Mouse (Mus musculus) embryonic facial prominence, embryonic 11.5 days (tissue): Measurements from ENCODE around the gene Enthd1. TPM values are rescaled to one million over a fixed set of nuclear protein-coding genes. Genes with fewer than 3 reads are reported as not detected.
"Not testable (repeated sequence)": the region's sequence is repeated elsewhere in the genome, so short reads cannot be mapped to it uniquely, and the experiment has no call there.

ENCODE experiments used
- ATAC-seq: fragments of 200-750 bp; cut with Nextera tagmentation; replicated peaks from 2 replicates; pipeline ENCODE4 v1.8.0; 2017; ENCODE audit warnings: low read depth; ENCODE audit not compliant: insufficient number of reproducible peaks, low FRiP score, low TSS enrichment
- DNase-seq: peaks from one replicate; pipeline ENCODE4 v3.0.0-alpha.2; 2015; ENCODE audit warnings: low spot score
- H3K27ac ChIP-seq: fragments of 300-500 bp; sonication (generic); replicated peaks from 2 replicates; pipeline ENCODE4 v1.5.1; 2014; ENCODE audit warnings: mild to moderate bottlenecking, low read depth, low read length, control low read depth
- H3K27me3 ChIP-seq: fragments of 300-500 bp; sonication (generic); 2 replicates; pipeline ENCODE4 v1.6.1; 2014; ENCODE audit warnings: mild to moderate bottlenecking, low read length, moderate library complexity, mixed read lengths; ENCODE audit not compliant: control insufficient read depth, insufficient read depth
- H3K36me3 ChIP-seq: fragments of 300-500 bp; sonication (generic); replicated peaks from 2 replicates; pipeline ENCODE4 v1.6.1; 2014; ENCODE audit warnings: low read depth, mild to moderate bottlenecking, low read length, moderate library complexity, mixed read lengths; ENCODE audit not compliant: control insufficient read depth, insufficient read depth
- H3K4me1 ChIP-seq: fragments of 300-500 bp; sonication (generic); 2 replicates; pipeline ENCODE4 v1.6.1; 2014; ENCODE audit warnings: low read length, mixed read lengths; ENCODE audit not compliant: control insufficient read depth, insufficient read depth
- H3K4me2 ChIP-seq: fragments of 300-500 bp; sonication (generic); 2 replicates; pipeline ENCODE4 v1.6.1; 2014; ENCODE audit warnings: low read depth, mild to moderate bottlenecking, control low read depth, low read length, moderate library complexity
- H3K4me3 ChIP-seq: fragments of 300-500 bp; sonication (generic); 2 replicates; pipeline ENCODE4 v1.5.1; 2014; ENCODE audit warnings: low read depth, low read length, control low read depth
- H3K9ac ChIP-seq: fragments of 300-500 bp; sonication (generic); replicated peaks from 2 replicates; pipeline ENCODE4 v1.6.1; 2014; ENCODE audit warnings: mild to moderate bottlenecking, control low read depth, low read length
- H3K9me3 ChIP-seq: fragments of 300-500 bp; sonication (generic); replicated peaks from 2 replicates; pipeline ENCODE4 v1.6.1; 2016; ENCODE audit warnings: mild to moderate bottlenecking, low read length, inconsistent platforms, mixed read lengths; ENCODE audit not compliant: control insufficient read depth
- WGBS: fragments of 180-500 bp; shearing (Covaris S2); extraction: QIAGEN DNeasy Blood & Tissue Kit; methylation state at CpG from one replicate; pipeline ENCODE4 v1.1.7; 2014; 5-methylcytosine and 5-hydroxymethylcytosine counted together
- polyA plus RNA-seq: library from polyadenylated mRNA; unstranded; fragments of >200 nt; fragmentation: Nextera tagmentation; extraction: Ambion mirVana; gene quantifications from 2 replicates; pipeline ENCODE4 v1.2.1, GENCODE M21; 2014

The Enthd1 gene
- polyA plus RNA-seq, 1 experiment from 2014 or later = not detected

GRCm38 (mm10) chr15:80503155-80503554 is 61.8 kb downstream of the Enthd1 start:
- H3K27me3 ChIP-seq, DNase-seq, H3K4me2 ChIP-seq, H3K27ac ChIP-seq, ATAC-seq, H3K9ac ChIP-seq, H3K4me1 ChIP-seq, H3K9me3 ChIP-seq, H3K4me3 ChIP-seq, H3K36me3 ChIP-seq: not testable (repeated sequence)
- 89% methylated on average over 4 of the region's 4 CpGs for WGBS

DNA sequence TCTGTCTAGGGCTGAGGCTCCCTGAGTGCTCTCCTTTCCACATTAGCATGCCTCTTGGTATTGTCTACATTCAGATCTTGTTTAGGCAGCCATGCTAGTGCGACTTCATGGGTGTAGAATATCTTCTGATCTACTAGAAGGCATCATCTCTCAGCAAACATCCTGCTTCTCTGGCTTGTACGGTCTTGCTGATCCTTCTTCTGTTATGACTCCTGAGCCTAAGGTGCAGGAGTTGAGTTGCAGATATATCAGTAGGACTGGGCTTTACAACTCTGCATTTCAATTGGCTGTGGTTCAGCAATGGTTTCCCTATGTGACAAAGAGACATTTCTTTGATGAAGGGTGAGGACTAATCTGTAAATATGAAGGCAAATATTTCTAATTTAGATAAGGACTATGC is 62.2 kb downstream of the Enthd1 start:
- no peak overlapping the region for H3K4me3 ChIP-seq
- H3K9ac ChIP-seq = no peak overlapping the region
- 88% methylated on average over 2 of the region's 2 CpGs for WGBS
- H3K4me2 ChIP-seq = no peak overlapping the region
- H3K9me3 ChIP-seq = no peaks in the 10 kb centered on the region
- ATAC-seq (no peak), DNase-seq (no peak)
- no peaks in the 10 kb centered on the region for H3K36me3 ChIP-seq
- H3K27me3 ChIP-seq = no peaks in the 10 kb centered on the region
- H3K4me1 ChIP-seq = no peaks in the 10 kb centered on the region
- H3K27ac ChIP-seq = no peak overlapping the region

GRCm38 (mm10) chr15:80501106-80502096 is 63.6 kb downstream of the Enthd1 start:
- Histone ChIP-seq H3K4me3 (no peak overlapping the region), H3K36me3 (no peaks in the 10 kb centered on the region), H3K9ac (no peak overlapping the region), H3K27me3 (no peaks in the 10 kb centered on the region), H3K9me3 (no peaks in the 10 kb centered on the region), H3K4me2 (no peak overlapping the region), H3K4me1 (no peaks in the 10 kb centered on the region), H3K27ac (no peak overlapping the region)
- 77% methylated on average over 21 of the region's 21 CpGs for WGBS
- ATAC-seq (no peak), DNase-seq (no peak)

DNA sequence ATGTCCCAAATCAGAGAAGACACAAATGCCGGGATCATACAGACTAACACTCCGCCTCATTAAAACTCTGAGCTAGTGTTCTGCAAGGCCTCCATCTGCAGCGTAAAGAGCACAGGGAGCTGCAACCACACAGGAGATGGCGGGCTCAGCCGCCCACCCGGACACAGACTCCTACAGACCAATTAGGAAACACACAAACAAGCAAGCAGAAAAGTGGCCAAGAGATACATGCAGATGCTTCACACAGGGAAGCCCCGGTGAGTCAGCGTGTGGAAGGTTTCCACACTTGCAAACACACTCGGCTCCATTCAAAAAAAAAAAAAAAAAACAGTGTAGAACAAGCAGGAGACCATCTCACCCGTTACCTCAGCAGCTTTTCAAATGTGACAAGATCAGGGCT is 64.5 kb downstream of the Enthd1 start:
- H3K9ac ChIP-seq = no peak overlapping the region
- DNase-seq = no peak
- no peaks in the 10 kb centered on the region for H3K36me3 ChIP-seq
- H3K4me2 ChIP-seq = no peak overlapping the region
- no peak for ATAC-seq
- no peaks in the 10 kb centered on the region for H3K9me3 ChIP-seq
- H3K27ac ChIP-seq = no peak overlapping the region
- no peak overlapping the region for H3K4me3 ChIP-seq
- 80% methylated on average over 10 of the region's 10 CpGs for WGBS
- no peaks in the 10 kb centered on the region for H3K27me3 ChIP-seq
- no peaks in the 10 kb centered on the region for H3K4me1 ChIP-seq

GRCm38 (mm10) chr15:80497733-80498132 is 67.2 kb downstream of the Enthd1 start:
- ATAC-seq, H3K4me2 ChIP-seq, H3K36me3 ChIP-seq, H3K4me3 ChIP-seq, DNase-seq, H3K27me3 ChIP-seq, H3K9ac ChIP-seq, H3K9me3 ChIP-seq, H3K4me1 ChIP-seq, H3K27ac ChIP-seq: not testable (repeated sequence)
- 80% methylated on average over 3 of the region's 3 CpGs for WGBS

DNA sequence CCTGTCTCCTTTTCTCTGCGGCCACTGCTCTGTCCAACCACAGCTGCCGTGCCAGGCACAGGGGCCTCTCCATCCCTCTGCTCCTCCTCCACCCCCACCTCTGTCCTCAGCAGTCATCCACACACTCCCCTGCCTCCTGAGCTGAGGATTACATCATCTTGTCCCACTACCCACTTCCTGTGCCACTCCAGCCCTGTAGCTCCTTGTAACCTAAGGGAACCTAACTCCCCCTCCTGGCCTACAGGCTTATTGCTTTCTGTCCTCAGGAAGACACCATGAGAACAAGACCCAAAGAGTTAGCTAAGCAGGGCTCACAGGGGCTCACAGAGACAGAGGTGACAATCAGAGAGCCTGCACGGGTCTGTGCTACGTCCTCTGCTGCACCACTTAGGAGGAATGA is 73.5 kb downstream of the Enthd1 start:
- Histone ChIP-seq H3K27me3 (no peaks in the 10 kb centered on the region; the same call in 1 of the 2 replicates), H3K9ac (no peak overlapping the region), H3K36me3 (no peaks in the 10 kb centered on the region), H3K4me3 (no peak overlapping the region), H3K9me3 (no peaks in the 10 kb centered on the region), H3K4me1 (no peaks in the 10 kb centered on the region), H3K27ac (no peak overlapping the region), H3K4me2 (no peak overlapping the region)
- ATAC-seq = no peak
- no peak for DNase-seq
- 74% methylated on average over 4 of the region's 4 CpGs for WGBS

DNA sequence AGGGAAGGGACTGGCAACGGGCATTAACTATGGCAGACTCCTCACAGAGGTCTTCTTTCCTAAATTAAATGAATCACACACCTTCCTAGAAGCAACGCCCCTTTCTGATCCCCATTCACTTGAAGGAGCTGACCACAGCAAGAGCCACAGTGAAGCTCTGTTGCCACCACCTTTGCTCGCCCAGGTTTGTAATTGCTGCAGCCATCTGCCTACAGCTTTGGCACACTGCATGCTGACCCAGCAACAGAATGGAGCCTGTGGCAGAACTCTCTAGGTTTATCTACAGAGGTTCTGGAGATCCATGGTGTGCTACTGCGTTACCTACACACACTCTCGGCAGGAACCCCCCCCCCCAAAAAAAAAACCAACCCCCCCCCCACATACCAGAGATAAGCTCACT is 74.8 kb downstream of the Enthd1 start:
- H3K4me1 ChIP-seq = peaks cover 2% of the 10 kb centered on the region; the same call in 1 of the 2 replicates
- ATAC-seq = no peak
- H3K27me3 ChIP-seq = no peaks in the 10 kb centered on the region; the same call in 1 of the 2 replicates
- no peak overlapping the region for H3K9ac ChIP-seq
- no peak for DNase-seq
- 83% methylated on average over 5 of the region's 5 CpGs for WGBS
- no peak overlapping the region for H3K27ac ChIP-seq
- H3K9me3 ChIP-seq = no peaks in the 10 kb centered on the region
- H3K36me3 ChIP-seq = no peaks in the 10 kb centered on the region
- no peak overlapping the region for H3K4me3 ChIP-seq
- no peak overlapping the region for H3K4me2 ChIP-seq

GRCm38 (mm10) chr15:80488658-80489057 is 76.3 kb downstream of the Enthd1 start:
- Histone ChIP-seq H3K27me3 (no peaks in the 10 kb centered on the region), H3K4me2 (no peak overlapping the region), H3K9ac (no peak overlapping the region), H3K36me3 (no peaks in the 10 kb centered on the region), H3K27ac (no peak overlapping the region), H3K4me1 (peaks cover 2% of the 10 kb centered on the region; the same call in 1 of the 2 replicates), H3K9me3 (no peaks in the 10 kb centered on the region), H3K4me3 (no peak overlapping the region)
- DNase-seq (no peak), ATAC-seq (no peak)
- WGBS = 66% methylated on average over 3 of the region's 3 CpGs
